Mouse (Mus musculus): Measurements from ENCODE around the gene Med15. TPM values are rescaled to one million over a fixed set of nuclear protein-coding genes. Genes with fewer than 3 reads are reported as not detected.
A peak's percentile ranks its signal among the peaks of the same experiment; 100 is the strongest.
"Not testable (repeated sequence)": the region's sequence is repeated elsewhere in the genome, so short reads cannot be mapped to it uniquely, and the experiment has no call there.

The Med15 gene
- polyA plus RNA-seq, 1 experiment from 2014 or later, result 31.6 TPM

GRCm38 (mm10) chr16:17742810-17743209 lies 10.1 kb upstream of the Med15 start:
- Histone ChIP-seq H3K9ac (ENCODE audit: low read depth, low read length) (no peak overlapping the region), H3K4me1 (ENCODE audit: control insufficient read depth, insufficient read depth, low read length) (no peaks in the 10 kb centered on the region), H3K4me3 (ENCODE audit: low read depth, low read length) (no peak overlapping the region), H3K27ac (ENCODE audit: low read depth, low read length) (no peak overlapping the region), H3K9me3 (replicated peaks; ENCODE audit: control insufficient read depth, low read length) (peaks cover 2% of the 10 kb centered on the region; the same call in 1 of the 2 replicates), H3K27me3 (ENCODE audit: control insufficient read depth, insufficient read depth, low read length) (no peaks in the 10 kb centered on the region), H3K4me2 (no peak overlapping the region), H3K36me3 (ENCODE audit: control insufficient read depth, insufficient read depth, low read length) (no peaks in the 10 kb centered on the region)
- no peak for ATAC-seq (replicated peaks; ENCODE audit: insufficient number of reproducible peaks, low FRiP score, low TSS enrichment)
- 73% methylated on average over 1 of the region's 1 CpGs for WGBS (ENCODE audit: insufficient replicate concordance)

- no peaks in the 10 kb centered on the region for H3K27me3 ChIP-seq (ENCODE audit: control insufficient read depth, insufficient read depth, low read length)
- no peaks in the 10 kb centered on the region for H3K4me1 ChIP-seq (ENCODE audit: control insufficient read depth, insufficient read depth, low read length)
- no peaks in the 10 kb centered on the region for H3K36me3 ChIP-seq (ENCODE audit: control insufficient read depth, insufficient read depth, low read length)
- H3K4me2 ChIP-seq, result no peak overlapping the region
- H3K9ac ChIP-seq (ENCODE audit: low read depth, low read length), result no peak overlapping the region
- 71% methylated on average over 4 of the region's 4 CpGs for WGBS (ENCODE audit: insufficient replicate concordance)
- H3K4me3 ChIP-seq (ENCODE audit: low read depth, low read length), result no peak overlapping the region
- ATAC-seq (replicated peaks; ENCODE audit: insufficient number of reproducible peaks, low FRiP score, low TSS enrichment), result no peak
- H3K27ac ChIP-seq (ENCODE audit: low read depth, low read length), result no peak overlapping the region
- peaks cover under 1% of the 10 kb centered on the region; the same call in 1 of the 2 replicates for H3K9me3 ChIP-seq (replicated peaks; ENCODE audit: control insufficient read depth, low read length)
Observed at GRCm38 (mm10) chr16:17740080-17740479, 7.4 kb upstream of the Med15 start.

GRCm38 (mm10) chr16:17736156-17736555 lies 3.5 kb upstream of the Med15 start:
- no peaks in the 10 kb centered on the region; the same call in 1 of the 2 replicates for H3K4me1 ChIP-seq (ENCODE audit: control insufficient read depth, insufficient read depth, low read length)
- no peak overlapping the region for H3K4me2 ChIP-seq
- H3K36me3 ChIP-seq (ENCODE audit: control insufficient read depth, insufficient read depth, low read length), result no peaks in the 10 kb centered on the region
- H3K4me3 ChIP-seq (ENCODE audit: low read depth, low read length), result no peak overlapping the region
- no peak for ATAC-seq (replicated peaks; ENCODE audit: insufficient number of reproducible peaks, low FRiP score, low TSS enrichment)
- no peak overlapping the region for H3K27ac ChIP-seq (ENCODE audit: low read depth, low read length)
- H3K27me3 ChIP-seq (ENCODE audit: control insufficient read depth, insufficient read depth, low read length), result no peaks in the 10 kb centered on the region
- no peak overlapping the region for H3K9ac ChIP-seq (ENCODE audit: low read depth, low read length)
- 50% methylated on average over 4 of the region's 4 CpGs for WGBS (ENCODE audit: insufficient replicate concordance)
- no peaks in the 10 kb centered on the region for H3K9me3 ChIP-seq (replicated peaks; ENCODE audit: control insufficient read depth, low read length)

DNA sequence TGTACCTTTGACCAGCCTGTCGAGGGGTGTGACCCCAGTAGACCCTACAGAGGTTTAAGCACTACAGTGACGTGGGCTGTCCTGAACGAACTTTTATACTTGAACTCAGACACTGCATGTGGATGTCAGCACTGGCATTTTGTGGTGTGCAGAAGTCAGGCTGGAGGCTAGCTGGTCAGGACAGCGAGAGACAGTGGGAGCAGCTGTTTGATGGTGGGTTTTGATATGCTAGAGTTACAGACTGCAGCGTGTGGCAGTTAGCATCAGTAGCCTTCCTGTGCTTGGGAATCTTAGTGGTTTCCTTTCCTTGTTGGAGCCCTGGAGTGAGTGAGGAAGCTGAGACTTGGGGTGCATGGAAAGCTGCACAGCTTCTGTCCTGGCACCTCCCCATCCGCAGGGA lies 2.2 kb upstream of the Med15 start:
- not testable (repeated sequence) for ATAC-seq (replicated peaks; ENCODE audit: insufficient number of reproducible peaks, low FRiP score, low TSS enrichment); H3K4me1 ChIP-seq (ENCODE audit: control insufficient read depth, insufficient read depth, low read length)
- WGBS (ENCODE audit: insufficient replicate concordance), result 80% methylated on average over 6 of the region's 6 CpGs

DNA sequence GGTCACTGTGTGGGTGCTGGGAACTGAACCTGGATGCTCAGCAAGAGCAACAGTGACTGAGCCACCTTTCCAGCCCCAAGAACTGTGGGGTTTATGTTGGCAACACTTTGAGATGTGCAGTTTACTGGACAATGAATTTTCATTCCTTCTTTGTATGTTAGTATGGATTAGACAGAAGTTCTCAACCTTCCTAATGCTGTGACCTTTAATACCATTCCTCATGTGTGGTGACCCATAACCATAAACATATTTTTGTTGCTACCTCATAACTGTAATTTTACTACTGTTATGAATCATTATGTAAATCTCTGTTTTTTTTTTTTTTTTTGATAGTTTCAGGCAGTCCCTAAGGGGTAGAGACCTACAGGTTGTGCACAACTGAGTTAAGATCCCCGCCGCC lies 955 bp upstream of the Med15 start:
- no peak for ATAC-seq (replicated peaks; ENCODE audit: insufficient number of reproducible peaks, low FRiP score, low TSS enrichment)
- no peaks in the 10 kb centered on the region for H3K36me3 ChIP-seq (ENCODE audit: control insufficient read depth, insufficient read depth, low read length)
- no peak overlapping the region for H3K27ac ChIP-seq (ENCODE audit: low read depth, low read length)
- H3K9ac ChIP-seq (ENCODE audit: low read depth, low read length), result peak overlapping the region; percentile 39; the same call in 1 of the 2 replicates
- H3K9me3 ChIP-seq (replicated peaks; ENCODE audit: control insufficient read depth, low read length), result no peaks in the 10 kb centered on the region
- no peaks in the 10 kb centered on the region for H3K27me3 ChIP-seq (ENCODE audit: control insufficient read depth, insufficient read depth, low read length)
- peak overlapping the region; percentile 58 for H3K4me2 ChIP-seq
- no peaks in the 10 kb centered on the region; the same call in 1 of the 2 replicates for H3K4me1 ChIP-seq (ENCODE audit: control insufficient read depth, insufficient read depth, low read length)
- H3K4me3 ChIP-seq (ENCODE audit: low read depth, low read length), result peak overlapping the region; percentile 32
- WGBS (ENCODE audit: insufficient replicate concordance), result 48% methylated on average over 2 of the region's 2 CpGs

More for the DNA sequence above, 2.2 kb upstream of the Med15 start:
- not testable (repeated sequence) for H3K9ac ChIP-seq (ENCODE audit: low read depth, low read length); H3K4me2 ChIP-seq; H3K36me3 ChIP-seq (ENCODE audit: control insufficient read depth, insufficient read depth, low read length); H3K27ac ChIP-seq (ENCODE audit: low read depth, low read length); H3K9me3 ChIP-seq (replicated peaks; ENCODE audit: control insufficient read depth, low read length); H3K27me3 ChIP-seq (ENCODE audit: control insufficient read depth, insufficient read depth, low read length); H3K4me3 ChIP-seq (ENCODE audit: low read depth, low read length)

GRCm38 (mm10) chr16:17732431-17732830 lies 260 bp downstream of the Med15 start:
- Histone ChIP-seq H3K4me2 (no peak overlapping the region), H3K9me3 (replicated peaks; ENCODE audit: control insufficient read depth, low read length) (no peaks in the 10 kb centered on the region), H3K9ac (ENCODE audit: low read depth, low read length) (no peak overlapping the region), H3K36me3 (ENCODE audit: control insufficient read depth, insufficient read depth, low read length) (no peaks in the 10 kb centered on the region), H3K27me3 (ENCODE audit: control insufficient read depth, insufficient read depth, low read length) (no peaks in the 10 kb centered on the region), H3K4me3 (ENCODE audit: low read depth, low read length) (no peak overlapping the region), H3K4me1 (ENCODE audit: control insufficient read depth, insufficient read depth, low read length) (no peaks in the 10 kb centered on the region; the same call in 1 of the 2 replicates), H3K27ac (ENCODE audit: low read depth, low read length) (no peak overlapping the region)
- WGBS (ENCODE audit: insufficient replicate concordance), result 59% methylated on average over 6 of the region's 6 CpGs
- no peak for ATAC-seq (replicated peaks; ENCODE audit: insufficient number of reproducible peaks, low FRiP score, low TSS enrichment)

- H3K27ac ChIP-seq (ENCODE audit: low read depth, low read length), result no peak overlapping the region
- no peaks in the 10 kb centered on the region for H3K27me3 ChIP-seq (ENCODE audit: control insufficient read depth, insufficient read depth, low read length)
- H3K9ac ChIP-seq (ENCODE audit: low read depth, low read length), result no peak overlapping the region
- H3K9me3 ChIP-seq (replicated peaks; ENCODE audit: control insufficient read depth, low read length), result no peaks in the 10 kb centered on the region
- no peaks in the 10 kb centered on the region for H3K36me3 ChIP-seq (ENCODE audit: control insufficient read depth, insufficient read depth, low read length)
- 28% methylated on average over 3 of the region's 3 CpGs for WGBS (ENCODE audit: insufficient replicate concordance)
- peaks cover 2% of the 10 kb centered on the region for H3K4me1 ChIP-seq (ENCODE audit: control insufficient read depth, insufficient read depth, low read length)
- H3K4me3 ChIP-seq (ENCODE audit: low read depth, low read length), result no peak overlapping the region
- ATAC-seq (replicated peaks; ENCODE audit: insufficient number of reproducible peaks, low FRiP score, low TSS enrichment), result no peak
- H3K4me2 ChIP-seq, result no peak overlapping the region
Observed at GRCm38 (mm10) chr16:17732021-17732420, 670 bp downstream of the Med15 start.

GRCm38 (mm10) chr16:17729974-17730373 lies 2.7 kb downstream of the Med15 start:
- Histone ChIP-seq H3K4me1 (ENCODE audit: control insufficient read depth, insufficient read depth, low read length) (peaks cover 6% of the 10 kb centered on the region), H3K27ac (ENCODE audit: low read depth, low read length) (no peak overlapping the region), H3K9ac (ENCODE audit: low read depth, low read length) (no peak overlapping the region), H3K4me3 (ENCODE audit: low read depth, low read length) (no peak overlapping the region), H3K27me3 (ENCODE audit: control insufficient read depth, insufficient read depth, low read length) (no peaks in the 10 kb centered on the region), H3K36me3 (ENCODE audit: control insufficient read depth, insufficient read depth, low read length) (no peaks in the 10 kb centered on the region), H3K9me3 (replicated peaks; ENCODE audit: control insufficient read depth, low read length) (no peaks in the 10 kb centered on the region), H3K4me2 (no peak overlapping the region)
- no peak for ATAC-seq (replicated peaks; ENCODE audit: insufficient number of reproducible peaks, low FRiP score, low TSS enrichment)

- Histone ChIP-seq H3K36me3 (ENCODE audit: control insufficient read depth, insufficient read depth, low read length) (no peaks in the 10 kb centered on the region), H3K9me3 (replicated peaks; ENCODE audit: control insufficient read depth, low read length) (no peaks in the 10 kb centered on the region), H3K27ac (ENCODE audit: low read depth, low read length) (no peak overlapping the region), H3K9ac (ENCODE audit: low read depth, low read length) (no peak overlapping the region), H3K4me2 (peak overlapping the region; percentile 25; the same call in 1 of the 2 replicates), H3K27me3 (ENCODE audit: control insufficient read depth, insufficient read depth, low read length) (no peaks in the 10 kb centered on the region), H3K4me1 (ENCODE audit: control insufficient read depth, insufficient read depth, low read length) (peaks cover 6% of the 10 kb centered on the region; the same call in 1 of the 2 replicates), H3K4me3 (ENCODE audit: low read depth, low read length) (no peak overlapping the region)
- no peak for ATAC-seq (replicated peaks; ENCODE audit: insufficient number of reproducible peaks, low FRiP score, low TSS enrichment)
- WGBS (ENCODE audit: insufficient replicate concordance), result 13% methylated on average over 5 of the region's 5 CpGs
Observed at GRCm38 (mm10) chr16:17727179-17727861, 5.4 kb downstream of the Med15 start.

Measured in heart, embryonic 11.5 days (tissue).